Mouse (Mus musculus): Measurements from ENCODE around the gene Fggy. TPM values are rescaled to one million over a fixed set of nuclear protein-coding genes. Genes with fewer than 3 reads are reported as not detected.

Fggy gene
- total RNA-seq, 2 experiments from 2014 or later = 18.3 to 22.1 TPM

GRCm38 (mm10) chr4:95897236-95897874, 340.0 kb downstream of the Fggy start:
- peak; percentile 9 to 30 for DNase-seq (ENCODE audit: low spot score in 2 of 2)

- DNase-seq (ENCODE audit: low spot score in 2 of 2) = no peak
Observed at GRCm38 (mm10) chr4:95898714-95899113, 341.4 kb downstream of the Fggy start.

- DNase-seq (ENCODE audit: low spot score in 2 of 2) = no peak
Observed at GRCm38 (mm10) chr4:95899926-95900712, 342.8 kb downstream of the Fggy start.

- no peak for DNase-seq (ENCODE audit: low spot score in 2 of 2)
Observed at GRCm38 (mm10) chr4:95900815-95901214, 343.5 kb downstream of the Fggy start.

GRCm38 (mm10) chr4:95906141-95906540, 348.8 kb downstream of the Fggy start:
- DNase-seq (ENCODE audit: low spot score in 2 of 2) = no peak

GRCm38 (mm10) chr4:95909689-95910654, 352.7 kb downstream of the Fggy start:
- DNase-seq (ENCODE audit: low spot score in 2 of 2) = no peak

GRCm38 (mm10) chr4:95913026-95913425, 355.7 kb downstream of the Fggy start:
- DNase-seq (ENCODE audit: low spot score in 2 of 2) = no peak

- no peak for DNase-seq (ENCODE audit: low spot score in 2 of 2)
Observed at GRCm38 (mm10) chr4:95915628-95916579, 358.6 kb downstream of the Fggy start.

- peak in 1 of 2 experiments; percentile 8 for DNase-seq (ENCODE audit: low spot score in 2 of 2)
Observed at GRCm38 (mm10) chr4:95917703-95918102, 360.4 kb downstream of the Fggy start.

GRCm38 (mm10) chr4:95920448-95920847, 363.1 kb downstream of the Fggy start:
- no peak for DNase-seq (ENCODE audit: low spot score in 2 of 2)

- peak; percentile 83 to 85 for DNase-seq (ENCODE audit: low spot score in 2 of 2)
Observed at GRCm38 (mm10) chr4:95924210-95925184, 367.2 kb downstream of the Fggy start.

GRCm38 (mm10) chr4:95928846-95929245, 371.5 kb downstream of the Fggy start:
- DNase-seq (ENCODE audit: low spot score in 2 of 2) = no peak

GRCm38 (mm10) chr4:95929936-95930335, 372.6 kb downstream of the Fggy start:
- DNase-seq (ENCODE audit: low spot score in 2 of 2) = no peak

GRCm38 (mm10) chr4:95931331-95931730, 374.0 kb downstream of the Fggy start:
- no peak for DNase-seq (ENCODE audit: low spot score in 2 of 2)

GRCm38 (mm10) chr4:95933801-95934356, 376.6 kb downstream of the Fggy start:
- DNase-seq (ENCODE audit: low spot score in 2 of 2) = no peak

- DNase-seq (ENCODE audit: low spot score in 2 of 2) = no peak
Observed at GRCm38 (mm10) chr4:95934384-95935035, 377.2 kb downstream of the Fggy start.

GRCm38 (mm10) chr4:95938701-95939100, 381.4 kb downstream of the Fggy start:
- DNase-seq (ENCODE audit: low spot score in 2 of 2) = no peak

- no peak for DNase-seq (ENCODE audit: low spot score in 2 of 2)
Observed at GRCm38 (mm10) chr4:95947896-95948295, 390.6 kb downstream of the Fggy start.
